Mouse (Mus musculus) intestine, embryonic 16.5 days (tissue): ENCODE results near the gene Zmynd12. TPM values are rescaled to one million over a fixed set of nuclear protein-coding genes. Genes with fewer than 3 reads are reported as not detected.

ENCODE experiments used
- ATAC-seq: fragments of 200-750 bp; cut with Nextera tagmentation; 2 replicates; pipeline ENCODE4 v1.8.0; 2017; ENCODE audit warnings: moderate TSS enrichment, moderate library complexity
- H3K27ac ChIP-seq: fragments of 300-500 bp; sonication (generic); 2 replicates; pipeline ENCODE4 v1.5.1; 2014; ENCODE audit warnings: mild to moderate bottlenecking, low read length
- H3K27me3 ChIP-seq: fragments of 300-500 bp; sonication (generic); replicated peaks from 2 replicates; pipeline ENCODE4 v1.6.1; 2014; ENCODE audit warnings: low read length, control low read depth, mixed read lengths; ENCODE audit not compliant: control insufficient read depth, insufficient read depth
- H3K36me3 ChIP-seq: fragments of 300-500 bp; sonication (generic); 2 replicates; pipeline ENCODE4 v1.6.1; 2014; ENCODE audit warnings: low read length, control low read depth; ENCODE audit not compliant: control insufficient read depth, insufficient read depth
- H3K4me1 ChIP-seq: fragments of 300-500 bp; sonication (generic); 2 replicates; pipeline ENCODE4 v1.6.1; 2014; ENCODE audit warnings: low read length, control low read depth, mixed read lengths; ENCODE audit not compliant: control insufficient read depth, insufficient read depth
- H3K4me2 ChIP-seq: fragments of 300-500 bp; sonication (generic); 2 replicates; pipeline ENCODE4 v1.6.1; 2014; ENCODE audit warnings: low read depth, low read length, control low read depth
- H3K4me3 ChIP-seq: fragments of 300-500 bp; sonication (generic); 2 replicates; pipeline ENCODE4 v1.5.1; 2014; ENCODE audit warnings: mild to moderate bottlenecking, low read length
- H3K9ac ChIP-seq: fragments of 300-500 bp; sonication (generic); 2 replicates; pipeline ENCODE4 v1.6.1; 2014; ENCODE audit warnings: low read depth, low read length
- H3K9me3 ChIP-seq: fragments of 300-500 bp; sonication (generic); 2 replicates; pipeline ENCODE4 v1.6.1; 2016; ENCODE audit warnings: low read length, control low read depth; ENCODE audit not compliant: control insufficient read depth
- WGBS: fragments of 180-500 bp; shearing (Covaris S2); extraction: QIAGEN DNeasy Blood & Tissue Kit; methylation state at CpG from one replicate; pipeline ENCODE4 v1.1.7; 2014; 5-methylcytosine and 5-hydroxymethylcytosine counted together
- polyA plus RNA-seq: library from polyadenylated mRNA; unstranded; fragments of >200 nt; fragmentation: Nextera tagmentation; extraction: Ambion mirVana; gene quantifications from 2 replicates; pipeline ENCODE4 v1.2.1, GENCODE M21; 2015

Gene Zmynd12
- polyA plus RNA-seq, 1 experiment from 2014 or later: 1.2 TPM

GRCm38 (mm10) chr4:119437936-119438335 is 15.3 kb downstream of the Zmynd12 start:
- WGBS: 92% methylated on average over 2 of the region's 2 CpGs
- H3K4me2 ChIP-seq: no peak overlapping the region
- no peaks in the 10 kb centered on the region for H3K36me3 ChIP-seq
- H3K9ac ChIP-seq: no peak overlapping the region
- no peaks in the 10 kb centered on the region for H3K9me3 ChIP-seq
- H3K4me1 ChIP-seq: no peaks in the 10 kb centered on the region
- no peak for ATAC-seq
- H3K4me3 ChIP-seq: no peak overlapping the region
- no peak overlapping the region for H3K27ac ChIP-seq
- H3K27me3 ChIP-seq: no peaks in the 10 kb centered on the region

- no peak for ATAC-seq
- Histone ChIP-seq H3K9me3 (no peaks in the 10 kb centered on the region), H3K4me2 (no peak overlapping the region), H3K27ac (no peak overlapping the region), H3K9ac (no peak overlapping the region), H3K36me3 (no peaks in the 10 kb centered on the region), H3K27me3 (no peaks in the 10 kb centered on the region), H3K4me1 (no peaks in the 10 kb centered on the region), H3K4me3 (no peak overlapping the region)
- WGBS: 92% methylated on average over 4 of the region's 4 CpGs
Observed at GRCm38 (mm10) chr4:119441836-119442235, 19.2 kb downstream of the Zmynd12 start.

- H3K36me3 ChIP-seq: no peaks in the 10 kb centered on the region
- H3K27ac ChIP-seq: no peak overlapping the region
- 45% methylated on average over 6 of the region's 6 CpGs for WGBS
- H3K27me3 ChIP-seq: no peaks in the 10 kb centered on the region
- H3K4me3 ChIP-seq: no peak overlapping the region
- no peaks in the 10 kb centered on the region for H3K4me1 ChIP-seq
- no peak overlapping the region for H3K4me2 ChIP-seq
- no peak overlapping the region for H3K9ac ChIP-seq
- H3K9me3 ChIP-seq: no peaks in the 10 kb centered on the region
- no peak for ATAC-seq
Observed at GRCm38 (mm10) chr4:119442539-119442938, 19.9 kb downstream of the Zmynd12 start.

- Histone ChIP-seq H3K9me3 (no peaks in the 10 kb centered on the region), H3K27me3 (no peaks in the 10 kb centered on the region), H3K4me2 (no peak overlapping the region), H3K4me1 (no peaks in the 10 kb centered on the region), H3K9ac (no peak overlapping the region), H3K36me3 (no peaks in the 10 kb centered on the region), H3K4me3 (no peak overlapping the region), H3K27ac (no peak overlapping the region)
- WGBS: 92% methylated on average over 6 of the region's 6 CpGs
- no peak for ATAC-seq
Observed at GRCm38 (mm10) chr4:119447261-119447660, 24.6 kb downstream of the Zmynd12 start.

- H3K4me2 ChIP-seq: no peak overlapping the region
Observed at GRCm38 (mm10) chr4:119447786-119448185, 25.2 kb downstream of the Zmynd12 start.

GRCm38 (mm10) chr4:119450436-119450835 is 27.8 kb downstream of the Zmynd12 start:
- H3K27me3 ChIP-seq: no peaks in the 10 kb centered on the region
- ATAC-seq: no peak
- H3K36me3 ChIP-seq: no peaks in the 10 kb centered on the region
- H3K27ac ChIP-seq: no peak overlapping the region
- H3K4me3 ChIP-seq: no peak overlapping the region
- H3K4me2 ChIP-seq: no peak overlapping the region
- 65% methylated on average over 7 of the region's 7 CpGs for WGBS
- H3K4me1 ChIP-seq: peaks cover 3% of the 10 kb centered on the region; the same call in 1 of the 2 replicates
- H3K9me3 ChIP-seq: no peaks in the 10 kb centered on the region
- H3K9ac ChIP-seq: no peak overlapping the region

More at GRCm38 (mm10) chr4:119447786-119448185, 25.2 kb downstream of the Zmynd12 start:
- H3K27me3 ChIP-seq: no peaks in the 10 kb centered on the region
- no peak overlapping the region for H3K27ac ChIP-seq
- H3K4me3 ChIP-seq: no peak overlapping the region
- H3K9ac ChIP-seq: no peak overlapping the region
- no peaks in the 10 kb centered on the region for H3K9me3 ChIP-seq
- no peaks in the 10 kb centered on the region for H3K4me1 ChIP-seq
- 67% methylated on average over 3 of the region's 3 CpGs for WGBS
- no peaks in the 10 kb centered on the region for H3K36me3 ChIP-seq
- no peak for ATAC-seq

GRCm38 (mm10) chr4:119453128-119453527 is 30.5 kb downstream of the Zmynd12 start:
- Histone ChIP-seq H3K27me3 (no peaks in the 10 kb centered on the region), H3K4me2 (no peak overlapping the region), H3K9me3 (no peaks in the 10 kb centered on the region), H3K4me3 (no peak overlapping the region), H3K36me3 (no peaks in the 10 kb centered on the region), H3K4me1 (peaks cover 3% of the 10 kb centered on the region; the same call in 1 of the 2 replicates), H3K9ac (no peak overlapping the region), H3K27ac (no peak overlapping the region)
- ATAC-seq: no peak
- 63% methylated on average over 5 of the region's 5 CpGs for WGBS

GRCm38 (mm10) chr4:119453533-119453932 is 30.9 kb downstream of the Zmynd12 start:
- H3K9ac ChIP-seq: no peak overlapping the region
- H3K36me3 ChIP-seq: no peaks in the 10 kb centered on the region
- ATAC-seq: no peak
- no peaks in the 10 kb centered on the region for H3K9me3 ChIP-seq
- 21% methylated on average over 6 of the region's 6 CpGs for WGBS
- no peak overlapping the region for H3K4me2 ChIP-seq
- H3K27ac ChIP-seq: no peak overlapping the region
- H3K4me3 ChIP-seq: no peak overlapping the region
- H3K27me3 ChIP-seq: no peaks in the 10 kb centered on the region
- H3K4me1 ChIP-seq: peaks cover 3% of the 10 kb centered on the region; the same call in 1 of the 2 replicates

GRCm38 (mm10) chr4:119460296-119460695 is 37.7 kb downstream of the Zmynd12 start:
- H3K9me3 ChIP-seq: no peaks in the 10 kb centered on the region
- no peak overlapping the region for H3K27ac ChIP-seq
- peaks cover 10% of the 10 kb centered on the region; the same call in 1 of the 2 replicates for H3K4me1 ChIP-seq
- H3K9ac ChIP-seq: no peak overlapping the region
- no peak overlapping the region for H3K4me3 ChIP-seq
- no peaks in the 10 kb centered on the region for H3K36me3 ChIP-seq
- H3K27me3 ChIP-seq: no peaks in the 10 kb centered on the region
- 68% methylated on average over 5 of the region's 5 CpGs for WGBS
- no peak overlapping the region for H3K4me2 ChIP-seq
- no peak for ATAC-seq

- 0 out of 2 replicates have a peak, but pooled peaks have one; percentile 33 for ATAC-seq
- Histone ChIP-seq H3K4me3 (no peak overlapping the region), H3K4me2 (no peak overlapping the region), H3K4me1 (peaks cover 10% of the 10 kb centered on the region; the same call in 1 of the 2 replicates), H3K9me3 (no peaks in the 10 kb centered on the region), H3K27me3 (no peaks in the 10 kb centered on the region), H3K27ac (no peak overlapping the region), H3K9ac (no peak overlapping the region), H3K36me3 (no peaks in the 10 kb centered on the region)
- 45% methylated on average over 8 of the region's 8 CpGs for WGBS
Observed at GRCm38 (mm10) chr4:119460728-119461141, 38.1 kb downstream of the Zmynd12 start.
